Mouse (Mus musculus) WW6 (cell line): Measurements from ENCODE around the gene Dixdc1.
A peak's percentile ranks its signal among the peaks of the same experiment; 100 is the strongest.

ENCODE experiments used
- DNase-seq: peaks from one replicate; pipeline ENCODE4 v3.0.0-alpha.2; 2013; ENCODE audit warnings: low read depth, low spot score

The Dixdc1 gene

GRCm38 (mm10) chr9:50738914-50739870, at the start of gene Dixdc1:
TSS of gene Dixdc1 (minus strand) at chr9:50739517.
- peak; percentile 90 for DNase-seq

DNA sequence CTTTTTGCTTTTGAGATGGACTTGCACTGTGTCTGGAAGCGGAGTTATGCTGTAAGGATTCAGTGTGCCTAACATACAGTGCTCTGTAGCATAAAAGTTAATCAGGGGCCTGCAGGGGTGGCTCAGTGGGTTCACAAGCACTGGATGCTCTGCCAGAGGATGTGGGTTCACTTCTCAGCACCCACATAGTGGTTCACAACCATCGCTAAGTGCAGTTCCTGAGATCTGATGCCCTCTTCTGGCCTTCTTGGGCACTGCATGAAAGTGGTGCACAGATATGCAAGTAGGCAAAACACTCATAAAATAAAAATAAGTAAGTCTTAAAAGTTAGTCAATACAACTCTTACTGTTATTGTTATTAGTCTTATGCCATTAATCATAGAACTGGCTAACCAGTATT, 42.8 kb upstream of the Dixdc1 start:
- no peak for DNase-seq

DNA sequence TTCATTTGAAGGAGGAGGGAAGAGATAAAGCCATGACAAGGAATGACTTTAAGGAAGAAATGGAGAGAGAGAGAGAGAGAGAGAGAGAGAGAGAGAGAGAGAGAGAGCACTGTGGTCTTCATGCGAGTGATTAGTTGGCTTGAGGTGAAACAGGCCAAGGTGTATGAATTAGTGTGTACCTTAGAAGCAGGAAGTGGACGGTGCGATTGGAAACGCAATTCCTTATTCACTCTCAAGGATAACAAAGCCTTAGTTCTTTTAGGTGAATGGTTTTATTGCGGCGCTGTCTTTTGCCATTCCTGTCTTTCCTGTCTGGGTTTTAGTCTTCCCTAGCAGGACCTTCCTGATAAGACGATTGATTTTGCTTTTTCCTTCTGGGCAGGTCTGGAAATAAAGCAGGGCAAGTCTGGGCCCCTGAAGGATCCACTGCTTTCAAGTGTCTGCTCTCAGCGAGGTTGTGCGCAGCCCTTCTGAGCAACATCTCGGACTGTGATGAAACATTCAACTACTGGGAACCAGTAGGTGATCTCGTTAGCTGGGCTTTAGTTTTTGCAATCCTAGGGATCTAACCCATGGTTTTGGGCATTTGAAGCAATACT, 36.9 kb upstream of the Dixdc1 start:
- DNase-seq = no peak

DNA sequence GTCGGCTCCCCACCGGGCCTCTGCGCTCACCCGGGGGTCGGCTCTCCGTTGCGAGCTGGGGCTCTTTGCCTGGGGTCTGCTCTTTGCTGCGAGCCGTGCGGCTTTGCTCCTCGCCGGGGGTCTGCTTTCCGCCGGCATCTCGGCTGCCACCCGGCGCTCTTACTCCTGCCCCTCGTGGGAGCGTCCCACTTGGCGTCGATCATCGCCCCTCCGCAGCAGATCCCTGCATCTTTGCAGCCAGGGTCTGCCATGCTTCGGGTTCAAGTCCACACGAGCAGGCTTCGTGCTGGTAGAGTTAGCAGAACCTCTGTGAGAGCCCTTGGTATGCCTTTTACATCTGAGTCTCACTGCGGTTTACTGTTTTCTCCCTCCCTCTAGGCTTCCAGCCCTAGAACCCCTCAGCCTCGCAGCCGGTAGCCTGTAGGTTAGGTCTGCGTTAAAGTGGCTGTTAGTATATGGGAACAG, 36.4 kb upstream of the Dixdc1 start:
- no peak for DNase-seq

DNA sequence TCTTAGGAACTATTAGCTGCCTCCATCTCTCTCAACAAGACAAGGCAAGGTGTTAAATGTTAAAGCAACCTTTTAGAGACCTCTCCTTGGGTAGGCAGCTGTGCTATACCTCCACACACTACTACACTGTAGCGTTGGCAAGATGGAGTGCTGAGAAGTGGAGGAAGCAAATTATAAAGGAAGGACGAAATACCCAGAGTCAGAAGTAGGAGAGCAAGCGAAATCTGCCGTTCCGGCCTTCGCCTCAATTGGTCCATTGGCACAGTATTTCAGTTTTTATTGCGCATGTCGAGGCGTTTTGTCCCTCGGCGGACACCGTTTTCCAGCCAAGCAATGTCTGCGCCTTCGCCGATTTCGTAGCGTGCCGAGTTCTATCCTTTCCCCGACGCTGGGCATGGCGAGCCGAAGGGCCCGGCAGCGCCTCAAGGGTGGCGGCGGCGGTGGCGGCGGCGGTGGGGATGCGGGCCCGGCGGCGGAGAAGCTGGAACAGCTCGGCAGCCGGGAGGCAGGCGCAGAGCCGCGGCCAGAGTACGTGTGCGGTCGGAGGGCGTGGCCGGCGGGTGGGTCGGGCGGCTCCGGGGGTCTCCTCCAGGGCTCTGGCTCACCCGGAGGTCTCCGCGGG, 35.8 kb upstream of the Dixdc1 start, which contains the start of the genes Alg9 and 1110032A03Rik:
Gene Alg9 (plus strand): TSS at position 29 of the 622 bp plus-strand sequence.
Gene 1110032A03Rik (minus strand): TSS at position 530 of the 622 bp plus-strand sequence.
- no peak for DNase-seq

GRCm38 (mm10) chr9:50774026-50774462, 34.7 kb upstream of the Dixdc1 start:
- DNase-seq = no peak

- DNase-seq = no peak
Measured at GRCm38 (mm10) chr9:50770011-50770410, 30.7 kb upstream of the Dixdc1 start.

DNA sequence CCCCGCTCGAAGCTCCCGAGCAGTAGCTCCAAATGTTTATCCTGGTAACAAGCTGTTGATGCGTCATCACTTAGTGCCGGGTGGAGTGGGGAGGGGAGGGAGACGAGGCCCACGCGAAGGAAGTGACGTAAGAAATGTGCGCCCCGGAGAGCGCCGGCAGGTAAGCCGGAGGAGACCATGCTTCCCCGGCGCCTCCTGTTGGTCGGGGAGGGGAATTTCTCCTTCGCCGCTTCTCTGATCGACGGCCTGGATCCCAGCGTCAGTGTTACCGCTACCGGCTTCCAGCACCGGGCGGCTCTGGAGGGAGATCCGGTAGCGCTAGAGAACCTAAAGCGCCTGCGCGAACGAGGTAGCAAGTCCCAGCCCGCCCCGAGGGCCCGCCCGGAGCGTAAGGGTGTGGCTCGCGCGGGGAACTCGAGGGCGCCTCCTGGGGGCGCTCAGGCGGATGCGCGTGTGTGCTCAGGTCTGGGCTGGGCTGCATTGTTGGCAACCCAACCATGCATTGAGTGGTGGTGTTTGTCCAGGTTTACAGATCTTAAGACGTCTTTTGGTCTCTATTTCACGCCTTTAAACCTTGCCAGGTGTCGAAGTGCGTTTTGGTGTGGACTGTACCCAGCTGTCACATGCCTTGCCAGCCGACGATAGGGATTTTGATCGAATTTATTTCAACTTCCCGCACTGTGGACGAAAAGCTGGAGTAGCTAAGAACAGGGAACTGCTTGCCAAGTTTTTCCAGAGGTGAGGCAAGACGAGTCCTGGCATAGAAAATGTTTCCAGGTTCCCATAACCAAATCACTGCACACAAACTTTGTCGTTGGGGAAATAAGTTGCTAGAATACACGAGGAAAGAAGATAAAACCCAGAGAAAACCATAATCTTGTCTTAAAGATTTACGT, 29.0 kb upstream of the Dixdc1 start, which contains the start of gene Fdxacb1:
Gene Fdxacb1 (plus strand): TSS at position 130 of the 896 bp plus-strand sequence.
- DNase-seq = peak; percentile 94

GRCm38 (mm10) chr9:50767531-50768106, 28.3 kb upstream of the Dixdc1 start:
- DNase-seq = no peak

DNA sequence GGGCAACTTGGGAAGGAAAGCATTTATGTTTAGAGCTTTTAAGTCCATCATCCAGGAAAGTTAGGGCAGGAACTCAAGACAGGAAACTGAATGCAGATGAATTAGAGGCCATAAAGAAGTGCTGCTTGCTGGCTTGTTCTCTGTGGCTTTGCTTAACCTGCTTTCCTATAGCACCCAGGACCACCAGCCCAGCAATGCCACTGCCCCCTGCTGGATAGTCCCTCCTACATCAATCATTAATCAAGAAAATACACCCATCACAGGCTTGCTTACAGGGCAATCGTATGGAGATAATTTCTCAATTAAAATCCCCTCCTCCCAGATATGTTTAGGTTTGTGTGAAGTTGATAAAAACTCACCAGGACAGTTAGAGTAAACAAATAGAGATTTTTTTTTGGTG, 24.0 kb upstream of the Dixdc1 start:
- DNase-seq = no peak

- DNase-seq = no peak
Measured at GRCm38 (mm10) chr9:50761520-50762243, 22.4 kb upstream of the Dixdc1 start.

DNA sequence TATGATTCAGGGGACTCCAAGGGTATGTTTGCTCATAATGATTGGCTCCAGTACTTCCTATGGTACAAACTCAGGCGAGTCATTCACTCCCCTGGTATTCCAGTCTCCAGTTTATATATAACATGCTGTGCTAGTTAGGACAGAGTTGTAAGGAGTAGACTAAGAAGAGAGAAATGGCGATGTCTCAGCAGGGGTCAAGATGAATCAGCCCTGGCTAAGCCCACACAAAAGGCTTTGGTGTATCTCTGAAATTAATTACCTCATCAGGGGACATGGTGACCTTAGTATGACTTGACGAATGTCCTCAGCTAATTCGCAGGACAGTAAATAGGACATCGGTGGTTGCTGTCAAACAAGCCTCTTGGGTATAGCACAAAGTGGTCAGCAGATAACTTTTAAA, 17.4 kb upstream of the Dixdc1 start:
- no peak for DNase-seq

DNA sequence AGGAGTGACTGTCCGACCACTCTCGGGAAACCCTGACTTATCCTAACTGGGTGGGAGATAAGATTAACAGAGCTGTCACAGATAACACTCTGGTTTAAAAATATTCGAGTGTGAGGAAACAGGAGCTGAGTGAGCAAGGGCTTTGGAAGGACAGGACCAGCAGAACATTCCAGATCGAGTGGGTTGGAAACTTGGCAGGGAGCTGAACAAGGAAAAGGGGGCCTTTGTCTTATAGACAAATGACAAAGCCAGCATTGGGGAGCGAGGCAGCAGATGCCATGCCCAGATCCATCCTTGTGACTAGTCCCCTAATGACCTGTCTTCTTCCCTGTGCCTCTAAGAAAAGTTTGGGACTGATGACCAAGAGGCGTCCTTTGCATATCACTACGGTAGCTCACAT, 14.6 kb upstream of the Dixdc1 start:
- DNase-seq = no peak

DNA sequence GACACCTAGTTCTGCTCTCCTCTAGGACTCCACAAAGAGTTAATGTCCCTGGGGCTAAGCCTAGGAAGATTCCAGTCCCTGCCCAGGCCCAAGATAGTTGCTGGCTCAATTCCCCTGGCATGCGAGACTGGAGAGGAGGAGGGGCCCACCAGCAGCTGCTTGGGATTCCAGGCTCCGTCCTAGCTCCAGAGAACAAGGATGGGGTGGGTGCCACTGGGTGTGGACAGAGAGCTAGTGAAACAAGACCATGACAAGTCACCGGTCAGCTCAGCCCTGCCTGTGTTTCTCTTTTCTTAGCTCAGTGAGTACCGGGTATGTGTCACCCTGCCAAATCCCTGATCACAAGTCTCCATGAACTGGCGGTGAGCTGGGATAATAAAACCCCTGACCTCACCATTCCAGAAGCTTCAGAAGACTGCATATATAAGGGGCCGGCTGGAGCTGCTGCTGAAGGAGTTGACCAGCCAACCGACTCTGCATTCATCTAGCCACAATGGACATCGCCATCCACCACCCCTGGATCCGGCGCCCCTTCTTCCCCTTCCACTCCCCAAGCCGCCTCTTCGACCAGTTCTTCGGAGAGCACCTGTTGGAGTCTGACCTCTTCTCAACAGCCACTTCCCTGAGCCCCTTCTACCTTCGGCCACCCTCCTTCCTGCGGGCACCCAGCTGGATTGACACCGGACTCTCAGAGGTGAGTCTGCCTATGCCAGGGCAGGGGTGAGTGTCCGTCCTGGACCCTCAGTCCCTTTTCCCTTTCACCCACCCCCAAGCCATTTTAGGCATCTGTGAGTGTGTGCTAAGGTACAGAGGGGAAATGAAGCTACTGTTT, 13.7 kb upstream of the Dixdc1 start:
- DNase-seq = no peak

GRCm38 (mm10) chr9:50752054-50752602, 12.8 kb upstream of the Dixdc1 start, which contains the start of gene Hspb2:
TSS of gene Hspb2 (minus strand) at chr9:50752354.
- DNase-seq = no peak

- no peak for DNase-seq
Measured at GRCm38 (mm10) chr9:50751323-50751722, 12.0 kb upstream of the Dixdc1 start, which contains the start of gene Cryab. TSS of gene Cryab (plus strand) at chr9:50751325.

- DNase-seq = no peak
Measured at GRCm38 (mm10) chr9:50750706-50751105, 11.4 kb upstream of the Dixdc1 start.

DNA sequence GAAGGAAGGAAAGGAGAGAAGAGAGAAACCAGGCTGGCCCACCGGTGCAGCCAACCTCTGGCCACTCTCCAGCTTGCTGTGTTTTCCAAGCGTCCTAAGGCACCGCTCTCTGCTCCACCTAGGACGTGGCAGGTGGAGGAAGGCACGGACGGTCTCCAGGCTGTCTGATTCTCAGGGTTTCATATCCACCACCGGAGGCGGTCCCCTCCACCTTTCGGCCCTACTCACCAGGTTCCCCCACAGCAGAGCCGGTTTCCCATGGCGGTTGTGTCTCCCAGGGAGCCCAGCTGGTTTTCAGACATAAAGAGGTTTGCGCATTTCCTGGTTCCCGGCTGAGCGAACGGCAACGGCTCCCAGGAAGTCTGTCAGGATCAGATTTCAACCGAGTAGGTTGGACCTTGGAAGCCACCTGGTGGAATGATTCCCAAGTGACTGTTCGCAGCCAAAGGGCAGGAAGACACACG, 6.9 kb upstream of the Dixdc1 start, which contains the start of gene 2310030G06Rik:
Gene 2310030G06Rik (minus strand): TSS at position 323 of the 464 bp plus-strand sequence.
- peak; percentile 52 for DNase-seq
